ENCODE assay signal across 9 mouse cellular contexts in genomic region chr6:64728499-64729198, GRCm38 (mm10). TPM values are rescaled to one million over a fixed set of nuclear protein-coding genes. Genes with fewer than 3 reads are reported as not detected.
A peak's percentile ranks its signal among the peaks of the same experiment; 100 is the strongest.
DNase-seq lines count a peak whose midpoint lies in the region; ATAC-seq and TF ChIP-seq lines count a peak whose summit lies in the region.
"Had no signal": no experiment of that assay in that cellular context is flagged by ENCODE, and none has a peak within 500 bp of the region (broad histone marks: within the 10 kb centered on the region; RNA-seq: fewer than 3 reads in every experiment).

Gene Atoh1, plus strand, starts transcription at chr6:64729125.

- no peak within 1 kb of the TSS for H3K27ac ChIP-seq in forebrain, postnatal 0 days (ENCODE audit: low read depth, low read length)

- intact Hi-C loops in left cerebral cortex, postnatal 25 days (cut with DNase I), result no loop called here

- ATAC-seq in forebrain, postnatal 0 days, result peak; percentile 70

- peaks cover 59% of the 10 kb centered on the region for H3K27me3 ChIP-seq in forebrain, postnatal 0 days (ENCODE audit: insufficient read depth, low read length)

- TF ChIP-seq CTCF in forebrain, postnatal 0 days (IDR thresholded peaks at IDR 0.05; ENCODE audit: low read depth), result no peak

- DNase-seq in right cerebral cortex, postnatal 10 days (ENCODE audit: low spot score in 2 of 2), result peak; percentile 22 to 29
- no peak for DNase-seq in right cerebral cortex, adult 18-20 months
- no peak for DNase-seq in forebrain, postnatal 0 days
- peak; percentile 57 for DNase-seq in kidney, adult 18-20 months
- peak; percentile 9 to 33 for DNase-seq in lung, adult 18-20 months
- peak; percentile 2 for DNase-seq in ovary, postnatal 14 days (ENCODE audit: low spot score)
- no peak for DNase-seq in left cerebral cortex, postnatal 25 days (ENCODE audit: low spot score in 2 of 2)
- DNase-seq in right cerebral cortex, postnatal 36 days (ENCODE audit: low spot score in 2 of 2), result no peak

- no peaks in the 10 kb centered on the region for H3K36me3 ChIP-seq in forebrain, postnatal 0 days (ENCODE audit: insufficient read depth)

- H3K4me2 ChIP-seq in forebrain, postnatal 0 days (ENCODE audit: low read depth), result peak within 1 kb of the TSS; percentile 57

- WGBS in forebrain, postnatal 0 days, result 1% methylated on average over 34 of the region's 34 CpGs

- peaks cover 4% of the 10 kb centered on the region for H3K4me1 ChIP-seq in forebrain, postnatal 0 days (ENCODE audit: insufficient read depth)

- peak within 1 kb of the TSS; percentile 37 for H3K4me3 ChIP-seq in forebrain, postnatal 0 days (ENCODE audit: low read depth, low read length)

- H3K9ac ChIP-seq in forebrain, postnatal 0 days, result no peak within 1 kb of the TSS

- H3K9me3 ChIP-seq in forebrain, postnatal 0 days (ENCODE audit: low read length), result no peaks in the 10 kb centered on the region

RNA-seq across cellular contexts. Expression of gene Atoh1, which starts in this region (rescaled TPM):
- not detected in 2 replicates for total RNA-seq in forebrain, postnatal 0 days (2014; rRNA removed)
- polyA plus RNA-seq in forebrain, postnatal 0 days (2015; fragmentation: Nextera tagmentation; extraction: Ambion mirVana), result not detected in 2 replicates
- not detected for total RNA-seq in left cerebral cortex, postnatal 25 days (2021)
- polyA plus RNA-seq: Patski had no signal

Comparison
In these comparisons a context has a peak if more than half of its experiments do, and no peak if none do; other contexts are left out.
1. DNase-seq: peak in right cerebral cortex, postnatal 10 days (2 of 2), kidney, adult 18-20 months (single experiment), lung, adult 18-20 months (2 of 2) and ovary, postnatal 14 days (single experiment); none in right cerebral cortex, adult 18-20 months (single experiment), forebrain, postnatal 0 days (single experiment), left cerebral cortex, postnatal 25 days (0 of 2) and right cerebral cortex, postnatal 36 days (0 of 2).
2. Peak in ATAC-seq, H3K4me3 ChIP-seq and H3K4me2 ChIP-seq in forebrain, postnatal 0 days; RNA of the gene not detected or under 1 TPM.